Mouse (Mus musculus): ENCODE data around the gene Phactr1. TPM values are rescaled to one million over a fixed set of nuclear protein-coding genes. Genes with fewer than 3 reads are reported as not detected.
A peak's percentile ranks its signal among the peaks of the same experiment; 100 is the strongest.

The Phactr1 gene
- polyA plus RNA-seq, 1 experiment from 2014 or later = 32.4 TPM

GRCm38 (mm10) chr13:43070496-43070895, 390.1 kb downstream of the Phactr1 start:
- TF ChIP-seq CTCF (IDR thresholded peaks at IDR 0.05; ENCODE audit: low read depth) = no peak
- DNase-seq (ENCODE audit: low spot score) = no peak
- Histone ChIP-seq H3K4me2 (ENCODE audit: low read length) (no peak overlapping the region), H3K27ac (no peak overlapping the region), H3K36me3 (ENCODE audit: insufficient read depth, low read length) (no peaks in the 10 kb centered on the region), H3K27me3 (ENCODE audit: insufficient read depth, low read length) (no peaks in the 10 kb centered on the region), H3K9ac (ENCODE audit: low read depth, low read length) (no peak overlapping the region), H3K4me3 (replicated peaks; ENCODE audit: low read depth, low read length) (no peak overlapping the region), H3K4me1 (replicated peaks; ENCODE audit: insufficient read depth, low read length) (no peaks in the 10 kb centered on the region), H3K9me3 (replicated peaks; ENCODE audit: low read length) (no peaks in the 10 kb centered on the region)
- no peak for ATAC-seq (replicated peaks; ENCODE audit: low FRiP score, low read depth)
- WGBS = 80% methylated on average over 4 of the region's 4 CpGs

GRCm38 (mm10) chr13:43070971-43071370, 390.5 kb downstream of the Phactr1 start:
- Histone ChIP-seq H3K4me3 (replicated peaks; ENCODE audit: low read depth, low read length) (no peak overlapping the region), H3K4me2 (ENCODE audit: low read length) (no peak overlapping the region), H3K36me3 (ENCODE audit: insufficient read depth, low read length) (no peaks in the 10 kb centered on the region), H3K4me1 (replicated peaks; ENCODE audit: insufficient read depth, low read length) (no peaks in the 10 kb centered on the region), H3K27me3 (ENCODE audit: insufficient read depth, low read length) (no peaks in the 10 kb centered on the region), H3K9ac (ENCODE audit: low read depth, low read length) (no peak overlapping the region), H3K27ac (no peak overlapping the region), H3K9me3 (replicated peaks; ENCODE audit: low read length) (no peaks in the 10 kb centered on the region)
- DNase-seq (ENCODE audit: low spot score) = no peak
- no peak for ATAC-seq (replicated peaks; ENCODE audit: low FRiP score, low read depth)
- 86% methylated on average over 2 of the region's 2 CpGs for WGBS
- no peak for TF ChIP-seq CTCF (IDR thresholded peaks at IDR 0.05; ENCODE audit: low read depth)

DNA sequence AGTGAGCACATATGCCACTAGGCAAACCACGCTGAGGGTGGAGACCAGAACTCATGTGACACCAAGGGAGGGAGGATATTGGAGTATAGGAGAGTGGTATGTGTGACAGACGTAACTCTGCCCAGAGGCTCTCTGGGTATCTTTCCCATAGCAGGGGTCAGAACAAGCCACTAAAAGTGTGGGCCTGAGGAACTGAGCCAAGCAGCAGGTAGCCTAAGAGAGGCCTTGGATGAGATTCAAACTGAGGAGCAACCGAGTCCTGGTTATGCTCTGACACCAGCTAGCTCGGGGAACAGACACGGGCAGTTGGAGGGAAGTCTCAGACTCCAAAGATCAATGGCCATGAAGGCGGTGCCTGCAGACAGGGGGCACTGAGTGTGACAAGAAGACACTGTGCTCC, 395.0 kb downstream of the Phactr1 start:
- Histone ChIP-seq H3K27ac (no peak overlapping the region), H3K9ac (ENCODE audit: low read depth, low read length) (no peak overlapping the region), H3K27me3 (ENCODE audit: insufficient read depth, low read length) (no peaks in the 10 kb centered on the region), H3K4me2 (ENCODE audit: low read length) (no peak overlapping the region), H3K4me1 (replicated peaks; ENCODE audit: insufficient read depth, low read length) (no peaks in the 10 kb centered on the region), H3K9me3 (replicated peaks; ENCODE audit: low read length) (no peaks in the 10 kb centered on the region), H3K4me3 (replicated peaks; ENCODE audit: low read depth, low read length) (no peak overlapping the region), H3K36me3 (ENCODE audit: insufficient read depth, low read length) (no peaks in the 10 kb centered on the region)
- TF ChIP-seq CTCF (IDR thresholded peaks at IDR 0.05; ENCODE audit: low read depth) = no peak
- DNase-seq (ENCODE audit: low spot score) (no peak), ATAC-seq (replicated peaks; ENCODE audit: low FRiP score, low read depth) (no peak)
- WGBS = 65% methylated on average over 6 of the region's 6 CpGs

DNA sequence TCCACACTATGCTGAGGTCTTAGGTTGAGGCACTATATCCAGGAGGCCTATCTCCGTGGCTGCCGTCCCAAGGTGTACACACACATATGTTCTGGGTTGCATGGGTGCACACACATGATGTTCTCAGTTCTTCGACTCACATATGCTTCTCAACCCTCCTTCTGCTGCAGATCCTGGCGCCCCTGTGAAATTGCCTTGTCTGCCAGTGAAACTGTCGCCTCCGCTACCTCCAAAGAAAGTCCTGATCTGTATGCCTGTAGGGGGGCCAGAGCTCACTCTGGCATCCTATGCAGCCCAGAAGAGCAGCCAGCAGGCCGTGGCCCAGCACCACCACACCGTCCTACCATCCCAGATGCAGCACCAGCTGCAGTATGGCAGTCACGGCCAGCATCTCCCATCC, 397.1 kb downstream of the Phactr1 start:
- H3K9ac ChIP-seq (ENCODE audit: low read depth, low read length) = no peak overlapping the region
- no peak overlapping the region for H3K27ac ChIP-seq
- no peaks in the 10 kb centered on the region for H3K9me3 ChIP-seq (replicated peaks; ENCODE audit: low read length)
- 93% methylated on average over 9 of the region's 9 CpGs for WGBS
- H3K4me2 ChIP-seq (ENCODE audit: low read length) = no peak overlapping the region
- no peak overlapping the region for H3K4me3 ChIP-seq (replicated peaks; ENCODE audit: low read depth, low read length)
- ATAC-seq (replicated peaks; ENCODE audit: low FRiP score, low read depth) = no peak
- no peaks in the 10 kb centered on the region for H3K27me3 ChIP-seq (ENCODE audit: insufficient read depth, low read length)
- no peaks in the 10 kb centered on the region for H3K36me3 ChIP-seq (ENCODE audit: insufficient read depth, low read length)
- H3K4me1 ChIP-seq (replicated peaks; ENCODE audit: insufficient read depth, low read length) = no peaks in the 10 kb centered on the region
- TF ChIP-seq CTCF (IDR thresholded peaks at IDR 0.05; ENCODE audit: low read depth) = no peak
- no peak for DNase-seq (ENCODE audit: low spot score)

GRCm38 (mm10) chr13:43085226-43085625, 404.8 kb downstream of the Phactr1 start:
- Histone ChIP-seq H3K4me1 (replicated peaks; ENCODE audit: insufficient read depth, low read length) (no peaks in the 10 kb centered on the region), H3K9me3 (replicated peaks; ENCODE audit: low read length) (no peaks in the 10 kb centered on the region), H3K36me3 (ENCODE audit: insufficient read depth, low read length) (no peaks in the 10 kb centered on the region), H3K4me2 (ENCODE audit: low read length) (no peak overlapping the region), H3K27ac (no peak overlapping the region), H3K9ac (ENCODE audit: low read depth, low read length) (no peak overlapping the region), H3K27me3 (ENCODE audit: insufficient read depth, low read length) (no peaks in the 10 kb centered on the region), H3K4me3 (replicated peaks; ENCODE audit: low read depth, low read length) (no peak overlapping the region)
- WGBS = 82% methylated on average over 7 of the region's 7 CpGs
- DNase-seq (ENCODE audit: low spot score) (no peak), ATAC-seq (replicated peaks; ENCODE audit: low FRiP score, low read depth) (no peak)
- TF ChIP-seq CTCF (IDR thresholded peaks at IDR 0.05; ENCODE audit: low read depth) = no peak

DNA sequence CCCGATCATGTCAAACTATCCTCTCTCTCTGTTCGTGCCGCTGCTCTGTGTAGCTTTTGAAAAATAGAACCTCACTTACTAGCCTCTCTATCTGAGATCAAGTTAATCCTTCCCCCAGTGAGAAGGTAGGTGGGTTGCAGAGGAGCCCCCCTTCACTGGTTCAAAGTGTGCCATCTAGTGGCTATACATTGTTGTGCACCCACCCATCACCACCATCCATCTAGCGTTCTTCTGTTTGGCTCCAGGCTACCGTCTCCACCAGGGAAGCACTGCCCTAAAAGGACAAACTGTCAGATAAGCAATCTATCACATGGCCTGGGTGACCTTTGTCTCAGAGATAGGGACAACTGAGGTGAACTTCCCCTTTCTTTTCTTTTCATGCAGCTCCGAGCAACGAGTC, 413.9 kb downstream of the Phactr1 start:
- ATAC-seq (replicated peaks; ENCODE audit: low FRiP score, low read depth) = peak; percentile 57
- Histone ChIP-seq H3K27me3 (ENCODE audit: insufficient read depth, low read length) (no peaks in the 10 kb centered on the region), H3K9me3 (replicated peaks; ENCODE audit: low read length) (no peaks in the 10 kb centered on the region), H3K4me1 (replicated peaks; ENCODE audit: insufficient read depth, low read length) (no peaks in the 10 kb centered on the region), H3K27ac (no peak overlapping the region), H3K4me2 (ENCODE audit: low read length) (no peak overlapping the region), H3K36me3 (ENCODE audit: insufficient read depth, low read length) (no peaks in the 10 kb centered on the region), H3K9ac (ENCODE audit: low read depth, low read length) (no peak overlapping the region), H3K4me3 (replicated peaks; ENCODE audit: low read depth, low read length) (no peak overlapping the region)
- TF ChIP-seq CTCF (IDR thresholded peaks at IDR 0.05; ENCODE audit: low read depth) = peak; percentile 89
- peak; percentile 79 for DNase-seq (ENCODE audit: low spot score)
- 42% methylated on average over 7 of the region's 7 CpGs for WGBS

DNA sequence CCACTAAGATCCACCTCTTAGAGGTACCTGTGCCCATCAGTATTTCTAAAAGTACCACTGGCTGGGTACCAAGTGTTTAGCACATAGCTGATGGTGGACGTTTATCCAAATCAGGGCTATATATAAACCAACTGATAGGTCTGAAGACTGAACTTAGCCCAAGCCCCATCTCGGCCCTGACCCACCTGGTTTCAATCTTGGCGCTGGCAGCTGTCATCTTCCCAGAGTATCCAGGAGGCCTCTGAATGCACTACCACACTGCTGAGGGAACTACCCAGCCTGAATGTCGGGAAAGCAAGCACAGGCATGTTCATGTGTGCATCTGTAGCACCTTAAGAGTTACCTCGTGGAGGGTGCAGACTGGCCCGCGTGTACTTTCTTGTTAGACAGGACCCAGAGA, 422.5 kb downstream of the Phactr1 start:
- Histone ChIP-seq H3K4me3 (replicated peaks; ENCODE audit: low read depth, low read length) (no peak overlapping the region), H3K4me2 (ENCODE audit: low read length) (no peak overlapping the region), H3K27ac (no peak overlapping the region), H3K9me3 (replicated peaks; ENCODE audit: low read length) (no peaks in the 10 kb centered on the region), H3K9ac (ENCODE audit: low read depth, low read length) (no peak overlapping the region), H3K4me1 (replicated peaks; ENCODE audit: insufficient read depth, low read length) (no peaks in the 10 kb centered on the region), H3K27me3 (ENCODE audit: insufficient read depth, low read length) (no peaks in the 10 kb centered on the region), H3K36me3 (ENCODE audit: insufficient read depth, low read length) (no peaks in the 10 kb centered on the region)
- no peak for TF ChIP-seq CTCF (IDR thresholded peaks at IDR 0.05; ENCODE audit: low read depth)
- ATAC-seq (replicated peaks; ENCODE audit: low FRiP score, low read depth) = no peak
- no peak for DNase-seq (ENCODE audit: low spot score)
- 73% methylated on average over 7 of the region's 7 CpGs for whole genome bisulfite sequencing

Data from kidney, postnatal 0 days (tissue).